Mouse (Mus musculus): ENCODE results near the gene Crygd. TPM values are rescaled to one million over a fixed set of nuclear protein-coding genes. Genes with fewer than 3 reads are reported as not detected.

Crygd gene
- polyA plus RNA-seq, 1 experiment from 2014 or later, result not detected

DNA sequence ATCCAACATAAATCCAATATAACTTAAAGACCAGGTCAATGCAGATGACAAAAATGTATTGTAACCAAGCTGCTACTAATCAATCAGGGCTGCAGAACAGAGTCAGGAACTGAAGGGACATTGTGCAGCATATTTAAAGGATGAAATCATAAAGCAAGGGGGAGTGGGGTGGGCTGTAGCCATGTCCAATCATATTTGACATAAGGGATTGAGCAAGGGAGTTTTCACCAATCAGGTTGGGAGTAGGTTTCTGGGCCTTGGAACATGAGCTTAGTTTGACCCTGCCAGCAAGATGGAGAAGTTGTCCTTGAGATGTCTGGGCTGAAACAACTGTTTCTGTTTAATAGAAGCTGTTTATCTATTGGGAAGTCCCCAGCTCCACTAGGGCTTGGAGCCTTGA, 30.6 kb downstream of the Crygd start, which contains the start of gene Akr1cl:
TSS of gene Akr1cl (minus strand) at position 119 of the 400 bp plus-strand sequence.
- no peaks in the 10 kb centered on the region for H3K9me3 ChIP-seq (ENCODE audit: control insufficient read depth, low read length)
- no peak for ATAC-seq
- no peak within 1 kb of the TSS for H3K9ac ChIP-seq (ENCODE audit: low read depth, low read length)
- no peaks in the 10 kb centered on the region for H3K36me3 ChIP-seq (ENCODE audit: control insufficient read depth, insufficient read depth, low read length)
- H3K4me3 ChIP-seq (ENCODE audit: low read length), result no peak within 1 kb of the TSS
- H3K4me2 ChIP-seq (ENCODE audit: low read length), result no peak within 1 kb of the TSS
- H3K27ac ChIP-seq (ENCODE audit: low read depth, low read length), result no peak within 1 kb of the TSS
- H3K27me3 ChIP-seq (replicated peaks; ENCODE audit: control insufficient read depth, insufficient read depth, low read length), result no peaks in the 10 kb centered on the region
- H3K4me1 ChIP-seq (ENCODE audit: control insufficient read depth, insufficient read depth, low read depth, low read length), result no peaks in the 10 kb centered on the region

DNA sequence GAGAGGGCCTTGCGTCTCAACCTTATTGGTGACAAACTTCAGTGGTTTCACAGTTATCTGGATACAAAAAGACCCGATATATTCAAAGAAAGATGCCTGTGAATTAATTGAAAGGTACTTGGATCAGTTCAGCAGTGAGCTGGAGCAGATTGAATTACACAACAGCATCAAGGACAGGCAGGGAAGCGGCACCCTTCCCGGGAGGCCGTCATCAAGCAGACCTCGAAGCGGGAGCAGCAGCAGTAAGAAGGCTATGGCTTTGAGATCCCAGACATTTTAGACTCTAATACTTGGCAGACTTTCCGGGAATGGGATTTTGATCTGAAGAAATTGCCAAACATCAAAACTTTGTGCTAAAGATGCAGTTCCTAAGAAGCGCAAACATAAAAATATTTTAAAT, 35.0 kb downstream of the Crygd start:
- Histone ChIP-seq H3K4me3 (ENCODE audit: low read length) (no peak overlapping the region), H3K4me1 (ENCODE audit: control insufficient read depth, insufficient read depth, low read depth, low read length) (no peaks in the 10 kb centered on the region), H3K9ac (ENCODE audit: low read depth, low read length) (no peak overlapping the region), H3K9me3 (ENCODE audit: control insufficient read depth, low read length) (no peaks in the 10 kb centered on the region), H3K4me2 (ENCODE audit: low read length) (no peak overlapping the region), H3K27ac (ENCODE audit: low read depth, low read length) (no peak overlapping the region), H3K36me3 (ENCODE audit: control insufficient read depth, insufficient read depth, low read length) (no peaks in the 10 kb centered on the region), H3K27me3 (replicated peaks; ENCODE audit: control insufficient read depth, insufficient read depth, low read length) (no peaks in the 10 kb centered on the region)
- WGBS, result 64% methylated on average over 9 of the region's 9 CpGs
- no peak for ATAC-seq

- Histone ChIP-seq H3K36me3 (ENCODE audit: control insufficient read depth, insufficient read depth, low read length) (no peaks in the 10 kb centered on the region), H3K27me3 (replicated peaks; ENCODE audit: control insufficient read depth, insufficient read depth, low read length) (no peaks in the 10 kb centered on the region), H3K4me3 (ENCODE audit: low read length) (no peak overlapping the region), H3K4me1 (ENCODE audit: control insufficient read depth, insufficient read depth, low read depth, low read length) (no peaks in the 10 kb centered on the region), H3K27ac (ENCODE audit: low read depth, low read length) (no peak overlapping the region), H3K9ac (ENCODE audit: low read depth, low read length) (no peak overlapping the region), H3K4me2 (ENCODE audit: low read length) (no peak overlapping the region), H3K9me3 (ENCODE audit: control insufficient read depth, low read length) (no peaks in the 10 kb centered on the region)
- 80% methylated on average over 4 of the region's 4 CpGs for WGBS
- ATAC-seq, result no peak
Observed at GRCm38 (mm10) chr1:65012726-65013125, 50.5 kb downstream of the Crygd start.

Other genes with a start within 250 kb of the Crygd start
- gene Plekhm3, start 106.6 kb downstream of the Crygd start, polyA plus RNA-seq (2015; fragmentation: Nextera tagmentation; extraction: Ambion mirVana), result 8.7 and 9.4 TPM in 2 replicates
- gene Akr1cl, start 30.7 kb downstream of the Crygd start, polyA plus RNA-seq (2015; fragmentation: Nextera tagmentation; extraction: Ambion mirVana), result not detected in 2 replicates
- not detected in 2 replicates for gene Cryge, start 12.3 kb downstream of the Crygd start, polyA plus RNA-seq (2015; fragmentation: Nextera tagmentation; extraction: Ambion mirVana)
- not detected in 2 replicates for gene Crygc, start 10.2 kb upstream of the Crygd start, polyA plus RNA-seq (2015; fragmentation: Nextera tagmentation; extraction: Ambion mirVana)
- gene Crygb, start 18.8 kb upstream of the Crygd start, polyA plus RNA-seq (2015; fragmentation: Nextera tagmentation; extraction: Ambion mirVana), result 0.26 and 0.41 TPM in 2 replicates
- gene Cryga, start 39.9 kb upstream of the Crygd start, polyA plus RNA-seq (2015; fragmentation: Nextera tagmentation; extraction: Ambion mirVana), result 0.34 and 0.68 TPM in 2 replicates
- 0.27 and 0.99 TPM in 2 replicates for gene Gm28845, start 56.1 kb upstream of the Crygd start, polyA plus RNA-seq (2015; fragmentation: Nextera tagmentation; extraction: Ambion mirVana)
- gene D630023F18Rik, start 59.8 kb upstream of the Crygd start, polyA plus RNA-seq (2015; fragmentation: Nextera tagmentation; extraction: Ambion mirVana), result 2.4 and 4.0 TPM in 2 replicates
- 484 and 497 TPM in 2 replicates for gene Idh1, start 123.0 kb upstream of the Crygd start, polyA plus RNA-seq (2015; fragmentation: Nextera tagmentation; extraction: Ambion mirVana)
- gene Pikfyve, start 123.2 kb upstream of the Crygd start, polyA plus RNA-seq (2015; fragmentation: Nextera tagmentation; extraction: Ambion mirVana), result 9.5 and 10.4 TPM in 2 replicates
- gene Pth2r, start 218.6 kb upstream of the Crygd start, polyA plus RNA-seq (2015; fragmentation: Nextera tagmentation; extraction: Ambion mirVana), result 3.7 and 3.8 TPM in 2 replicates

Data from hindbrain, embryonic 16.5 days (tissue).